In genomic region chr3:64359286-64360035, GRCm38 (mm10) we compare ENCODE assay signal across 28 mouse cellular contexts. TPM values are rescaled to one million over a fixed set of nuclear protein-coding genes. Genes with fewer than 3 reads are reported as not detected.
DNase-seq lines count a peak whose midpoint lies in the region; ATAC-seq and TF ChIP-seq lines count a peak whose summit lies in the region.
"Had no signal": no experiment of that assay in that cellular context is flagged by ENCODE, and none has a peak within 500 bp of the region (broad histone marks: within the 10 kb centered on the region; RNA-seq: fewer than 3 reads in every experiment).

No protein-coding gene starts in this region.

- 57% methylated on average over 2 of the region's 2 CpGs for WGBS in forebrain, embryonic 10.5 days
- 11% methylated on average over 2 of the region's 2 CpGs for WGBS in forebrain, embryonic 16.5 days
- 11% methylated on average over 2 of the region's 2 CpGs for WGBS in forebrain, embryonic 13.5 days
- 24% methylated on average over 2 of the region's 2 CpGs for WGBS in midbrain, postnatal 0 days

- H3K27me3 ChIP-seq in forebrain, embryonic 10.5 days (ENCODE audit: poor library complexity, severe bottlenecking): no peaks in the 10 kb centered on the region
- no peaks in the 10 kb centered on the region for H3K27me3 ChIP-seq in forebrain, embryonic 16.5 days (replicated peaks; ENCODE audit: control insufficient read depth, insufficient read depth, low read length)
- H3K27me3 ChIP-seq in forebrain, embryonic 13.5 days: no peaks in the 10 kb centered on the region
- no peaks in the 10 kb centered on the region for H3K27me3 ChIP-seq in midbrain, postnatal 0 days (ENCODE audit: insufficient read depth, low read length)
- H3K27me3 ChIP-seq: CH12.LX; intestine, embryonic 15.5 days; limb, embryonic 13.5 days; liver, embryonic 13.5 days had no signal

- peaks cover 15% of the 10 kb centered on the region for H3K4me1 ChIP-seq in forebrain, embryonic 10.5 days
- no peaks in the 10 kb centered on the region for H3K4me1 ChIP-seq in forebrain, embryonic 16.5 days (replicated peaks; ENCODE audit: control insufficient read depth, insufficient read depth, low read length)
- H3K4me1 ChIP-seq in forebrain, embryonic 13.5 days: peaks cover 9% of the 10 kb centered on the region
- H3K4me1 ChIP-seq in midbrain, postnatal 0 days (ENCODE audit: insufficient read depth, low read length): no peaks in the 10 kb centered on the region
- H3K4me1 ChIP-seq: intestine, embryonic 15.5 days; limb, embryonic 13.5 days; liver, embryonic 13.5 days had no signal

- no peak for ATAC-seq in forebrain, embryonic 16.5 days
- ATAC-seq in forebrain, embryonic 13.5 days: peak; percentile 73; the same call in 1 of the 2 replicates
- no peak for ATAC-seq in midbrain, postnatal 0 days (ENCODE audit: low FRiP score)
- ATAC-seq: intestine, embryonic 15.5 days had no signal

- peak; percentile 14 for DNase-seq in forebrain, embryonic 10.5 days (ENCODE audit: extremely low spot score, low spot score)
- DNase-seq in brain, embryonic 14.5 days (ENCODE audit: low read depth): peak; percentile 55
- DNase-seq in midbrain, postnatal 0 days (ENCODE audit: low spot score): peak; percentile 7
- DNase-seq in layer of hippocampus, adult 11-12 months (ENCODE audit: low spot score): no peak
- DNase-seq in urinary bladder, postnatal 4 days (ENCODE audit: low spot score in 2 of 2): no peak
- DNase-seq: adrenal gland, postnatal 14 days; gastrocnemius, adult 2 months; heart, postnatal 10 days; kidney, adult 9 months; kidney, postnatal 36 days; liver, embryonic 13.5 days; lung, embryonic 14.5 days; right cerebral cortex, adult 18-20 months; thymus, postnatal 25 days had no signal

- H3K36me3 ChIP-seq in forebrain, embryonic 10.5 days (replicated peaks): no peaks in the 10 kb centered on the region
- H3K36me3 ChIP-seq in forebrain, embryonic 16.5 days (ENCODE audit: control insufficient read depth, insufficient read depth): no peaks in the 10 kb centered on the region
- H3K36me3 ChIP-seq in forebrain, embryonic 13.5 days (ENCODE audit: poor library complexity, severe bottlenecking): no peaks in the 10 kb centered on the region
- no peaks in the 10 kb centered on the region for H3K36me3 ChIP-seq in midbrain, postnatal 0 days (ENCODE audit: insufficient read depth, low read length)
- H3K36me3 ChIP-seq: intestine, embryonic 15.5 days; limb, embryonic 13.5 days; liver, embryonic 13.5 days had no signal

- H3K4me3 ChIP-seq in forebrain, embryonic 10.5 days: no peak overlapping the region
- no peak overlapping the region for H3K4me3 ChIP-seq in forebrain, embryonic 16.5 days (replicated peaks; ENCODE audit: low read length)
- no peak overlapping the region for H3K4me3 ChIP-seq in forebrain, embryonic 13.5 days
- H3K4me3 ChIP-seq in midbrain, postnatal 0 days (ENCODE audit: low read depth, low read length): no peak overlapping the region
- H3K4me3 ChIP-seq: gastrocnemius, adult 2 months; intestine, embryonic 15.5 days; limb, embryonic 13.5 days; liver, embryonic 13.5 days had no signal

- H3K9me3 ChIP-seq in forebrain, embryonic 10.5 days: no peaks in the 10 kb centered on the region
- no peaks in the 10 kb centered on the region for H3K9me3 ChIP-seq in forebrain, embryonic 16.5 days (ENCODE audit: control insufficient read depth, low read length)
- no peaks in the 10 kb centered on the region for H3K9me3 ChIP-seq in forebrain, embryonic 13.5 days (replicated peaks)
- H3K9me3 ChIP-seq in midbrain, postnatal 0 days (ENCODE audit: low read length): no peaks in the 10 kb centered on the region
- H3K9me3 ChIP-seq: intestine, embryonic 15.5 days; limb, embryonic 13.5 days; liver, embryonic 13.5 days had no signal

- no peak for TF ChIP-seq POLR2A in brain, embryonic 14.5 days (IDR thresholded peaks at IDR 0.05; ENCODE audit: borderline replicate concordance, extremely low read depth, insufficient read depth, insufficient read length, poor library complexity, severe bottlenecking)

- no peak overlapping the region for H3K9ac ChIP-seq in forebrain, embryonic 16.5 days (replicated peaks; ENCODE audit: low read depth, low read length)
- H3K9ac ChIP-seq in forebrain, embryonic 13.5 days: no peak overlapping the region
- no peak overlapping the region for H3K9ac ChIP-seq in midbrain, postnatal 0 days (replicated peaks; ENCODE audit: low read length, poor library complexity, severe bottlenecking)
- H3K9ac ChIP-seq: intestine, embryonic 15.5 days; limb, embryonic 13.5 days; liver, embryonic 13.5 days; lung, embryonic 14.5 days had no signal

- TF ChIP-seq CTCF in brain, embryonic 14.5 days (IDR thresholded peaks at IDR 0.05; ENCODE audit: borderline replicate concordance, extremely low read depth, insufficient read depth, insufficient read length): no peak
- TF ChIP-seq CTCF in midbrain, postnatal 0 days (IDR thresholded peaks at IDR 0.05): no peak

- H3K4me2 ChIP-seq in forebrain, embryonic 16.5 days (ENCODE audit: low read length): no peak overlapping the region
- no peak overlapping the region for H3K4me2 ChIP-seq in forebrain, embryonic 13.5 days
- no peak overlapping the region for H3K4me2 ChIP-seq in midbrain, postnatal 0 days (ENCODE audit: low read depth, low read length, poor library complexity, severe bottlenecking)
- H3K4me2 ChIP-seq: heart, embryonic 11.5 days; intestine, embryonic 15.5 days; limb, embryonic 13.5 days; liver, embryonic 13.5 days; lung, embryonic 14.5 days had no signal

- no peak overlapping the region for H3K27ac ChIP-seq in forebrain, embryonic 10.5 days
- H3K27ac ChIP-seq in forebrain, embryonic 16.5 days (ENCODE audit: low read length): no peak overlapping the region
- no peak overlapping the region for H3K27ac ChIP-seq in forebrain, embryonic 13.5 days
- H3K27ac ChIP-seq in midbrain, postnatal 0 days (ENCODE audit: low read depth, low read length): no peak overlapping the region
- H3K27ac ChIP-seq: gastrocnemius, adult 2 months; intestine, embryonic 15.5 days; limb, embryonic 13.5 days; liver, embryonic 13.5 days; macrophage had no signal

RNA-seq across cellular contexts. Expression of gene Vmn2r4, which starts 55.7 kb away (rescaled TPM):
- not detected in 2 replicates for polyA plus RNA-seq in forebrain, embryonic 10.5 days (2016; fragmentation: Nextera tagmentation; extraction: Ambion mirVana)
- polyA plus RNA-seq in forebrain, embryonic 16.5 days (2015; fragmentation: Nextera tagmentation; extraction: Ambion mirVana): not detected in 2 replicates
- polyA plus RNA-seq in brain, embryonic 14.5 days (2012; rRNA removed): not detected in 2 replicates
- not detected in 2 replicates for polyA plus RNA-seq in forebrain, embryonic 13.5 days (2015; fragmentation: Nextera tagmentation; extraction: Ambion mirVana)
- total RNA-seq in midbrain, postnatal 0 days (2014; rRNA removed): not detected in 2 replicates
- polyA plus RNA-seq in midbrain, postnatal 0 days (2015; fragmentation: Nextera tagmentation; extraction: Ambion mirVana): not detected in 2 replicates
- total RNA-seq: adrenal gland, postnatal 14 days; CH12.LX; common myeloid progenitor, adult 5-6 weeks; gastrocnemius, adult 2 months; granulocyte monocyte progenitor cell, adult 5-6 weeks; heart, postnatal 10 days; layer of hippocampus, postnatal 10 days; MEL had no signal
- polyA plus RNA-seq: cerebellum, adult 2 months; heart, embryonic 11.5 days; hindbrain, embryonic 11.5 days; intestine, embryonic 15.5 days; limb, embryonic 13.5 days; liver, embryonic 13.5 days; lung, embryonic 14.5 days; macrophage; small intestine, adult 2 months had no signal

Comparison
In these comparisons a context has a peak if more than half of its experiments do, and no peak if none do; other contexts are left out.
1. DNase-seq: peak in forebrain, embryonic 10.5 days (single experiment), brain, embryonic 14.5 days (single experiment) and midbrain, postnatal 0 days (single experiment); none in layer of hippocampus, adult 11-12 months (single experiment) and urinary bladder, postnatal 4 days (0 of 2).